Mouse (Mus musculus) heart, embryonic 10.5 days (tissue): ENCODE measurements at regions not wholly inside any gene's neighbourhood (a gene's known extent, or its start where the extent isn't known, plus 50 kb on each side); places are given as distances from the start of the nearest gene placed in this dataset.
A peak's percentile ranks its signal among the peaks of the same experiment; 100 is the strongest.

ENCODE experiments used
- DNase-seq: peaks from one replicate; pipeline ENCODE4 v3.0.0-alpha.2; 2017; ENCODE audit warnings: low spot score
- H3K27ac ChIP-seq: fragments of 300-500 bp; sonication (generic); 2 replicates; pipeline ENCODE4 v1.5.1; 2016; ENCODE audit warnings: mild to moderate bottlenecking
- H3K27me3 ChIP-seq: fragments of 300-500 bp; sonication (generic); 2 replicates; pipeline ENCODE4 v1.6.1; 2016; ENCODE audit warnings: mild to moderate bottlenecking; ENCODE audit not compliant: poor library complexity, insufficient read depth, severe bottlenecking
- H3K36me3 ChIP-seq: fragments of 300-500 bp; sonication (generic); 2 replicates; pipeline ENCODE4 v1.6.1; 2016; ENCODE audit warnings: mild to moderate bottlenecking, moderate library complexity
- H3K4me1 ChIP-seq: fragments of 300-500 bp; sonication (generic); 2 replicates; pipeline ENCODE4 v1.6.1; 2016; ENCODE audit warnings: mild to moderate bottlenecking
- H3K4me3 ChIP-seq: fragments of 300-500 bp; sonication (generic); 2 replicates; pipeline ENCODE4 v1.5.1; 2016; ENCODE audit warnings: mild to moderate bottlenecking, moderate library complexity
- H3K9me3 ChIP-seq: fragments of 300-500 bp; sonication (generic); 2 replicates; pipeline ENCODE4 v1.6.1; 2016; ENCODE audit warnings: mild to moderate bottlenecking, moderate library complexity
- WGBS: fragments of 180-500 bp; shearing (Covaris S2); methylation state at CpG from one replicate; pipeline ENCODE4 v1.1.7; 2016; 5-methylcytosine and 5-hydroxymethylcytosine counted together

DNA sequence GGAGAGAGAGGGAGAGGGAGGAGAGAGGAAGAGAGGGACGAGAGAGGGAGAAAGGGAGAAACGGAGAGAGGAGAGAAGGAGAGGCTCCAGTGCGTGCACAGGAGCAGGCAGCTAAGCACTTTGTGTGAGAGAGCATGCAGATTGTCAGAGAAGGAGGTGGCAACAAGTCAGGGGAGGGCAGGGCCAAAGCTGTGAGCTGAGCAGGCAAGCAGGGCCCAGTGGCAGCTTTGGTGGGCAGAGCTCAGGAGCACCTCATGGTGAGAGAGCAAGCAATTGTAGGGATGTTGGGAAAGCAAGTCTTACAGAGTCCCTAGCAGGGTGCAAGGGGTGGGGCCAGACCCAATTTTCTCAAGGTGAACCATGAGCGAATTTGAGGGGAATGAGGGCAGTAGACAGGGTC is 234.3 kb upstream of the Hey2 start:
- no peak for DNase-seq
- H3K27ac ChIP-seq, result peak overlapping the region; percentile 74

GRCm38 (mm10) chr10:31076415-31076814 is 233.8 kb upstream of the Hey2 start:
- 0 out of 2 replicates have a peak, but pooled peaks cover 3% of the 10 kb centered on the region for H3K27me3 ChIP-seq
- WGBS, result 50% methylated on average over 8 of the region's 8 CpGs
- H3K36me3 ChIP-seq, result no peaks in the 10 kb centered on the region
- peaks cover 21% of the 10 kb centered on the region for H3K4me1 ChIP-seq
- H3K9me3 ChIP-seq, result no peaks in the 10 kb centered on the region
- peak overlapping the region; percentile 74 for H3K27ac ChIP-seq
- H3K4me3 ChIP-seq, result peak overlapping the region; percentile 36; the same call in 1 of the 2 replicates
- DNase-seq, result peak; percentile 79

More for the DNA sequence above, 234.3 kb upstream of the Hey2 start:
- H3K36me3 ChIP-seq, result no peaks in the 10 kb centered on the region
- no peaks in the 10 kb centered on the region for H3K9me3 ChIP-seq
- 0 out of 2 replicates have a peak, but pooled peaks cover 3% of the 10 kb centered on the region for H3K27me3 ChIP-seq
- H3K4me3 ChIP-seq, result peak overlapping the region; percentile 36; the same call in 1 of the 2 replicates
- peaks cover 21% of the 10 kb centered on the region for H3K4me1 ChIP-seq
- 33% methylated on average over 4 of the region's 4 CpGs for WGBS

DNA sequence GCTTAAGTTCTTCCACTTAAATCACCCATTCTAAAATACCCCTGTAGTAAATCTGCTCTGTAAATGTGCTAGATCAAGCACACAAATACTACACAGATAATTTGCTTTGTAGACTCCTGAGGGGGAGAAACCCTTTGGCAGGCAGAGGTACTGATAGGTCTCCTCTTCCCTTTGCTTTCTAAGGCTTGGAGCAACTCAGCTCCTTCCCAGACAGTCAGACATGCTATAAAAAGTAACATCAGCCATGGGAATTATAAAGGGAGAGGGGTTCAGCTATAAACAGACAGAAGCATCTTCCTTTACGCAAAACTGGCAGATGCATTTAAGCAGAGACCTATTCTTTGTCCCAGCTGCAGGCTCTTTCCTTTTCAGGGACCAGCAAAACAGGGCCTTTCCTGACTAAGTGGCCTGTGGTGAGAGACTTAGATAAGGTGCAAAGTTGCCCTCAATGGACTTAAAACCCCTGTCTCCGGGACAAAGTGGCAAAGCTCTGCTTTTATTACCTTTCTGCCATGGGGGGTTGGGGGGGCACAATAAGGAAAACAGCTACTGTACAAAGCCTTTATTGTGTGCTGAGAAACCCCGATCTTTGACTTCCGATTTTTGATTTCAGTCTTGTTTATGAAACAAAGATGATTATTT is 231.5 kb upstream of the Hey2 start:
- Histone ChIP-seq H3K27ac (peak overlapping the region; percentile 59), H3K27me3 (0 out of 2 replicates have a peak, but pooled peaks cover 3% of the 10 kb centered on the region), H3K4me3 (no peak overlapping the region), H3K9me3 (no peaks in the 10 kb centered on the region), H3K4me1 (peaks cover 26% of the 10 kb centered on the region), H3K36me3 (no peaks in the 10 kb centered on the region)
- DNase-seq, result no peak
- WGBS, result 43% methylated on average over 4 of the region's 4 CpGs

DNA sequence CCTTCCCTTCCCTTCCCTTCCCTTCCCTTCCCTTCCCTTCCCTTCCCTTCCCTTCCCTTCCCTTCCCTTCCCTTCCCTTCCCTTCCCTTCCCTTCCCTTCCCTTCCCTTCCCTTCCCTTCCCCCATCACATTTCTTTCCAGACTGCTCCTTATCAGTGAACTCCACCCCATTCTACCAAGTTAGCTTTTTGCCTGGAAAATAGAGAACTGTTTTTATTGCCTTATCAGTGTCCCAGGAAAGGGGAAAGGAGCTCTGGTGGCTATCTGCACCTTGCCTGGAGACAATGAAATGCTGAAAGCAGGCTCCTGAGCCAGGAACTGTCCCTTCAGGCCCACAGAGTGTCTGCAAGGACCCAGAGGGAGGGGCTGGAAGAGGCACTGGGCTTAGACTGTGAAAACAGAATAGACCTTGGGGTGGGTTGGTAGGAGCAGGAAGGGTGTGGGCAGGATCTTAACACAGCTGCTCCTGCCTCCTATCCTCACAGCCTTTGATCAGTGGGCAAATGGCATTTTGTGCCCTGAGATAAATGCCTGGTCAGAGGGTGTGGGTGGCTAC is 226.1 kb upstream of the Hey2 start:
- Histone ChIP-seq H3K27me3 (no peaks in the 10 kb centered on the region), H3K9me3 (no peaks in the 10 kb centered on the region), H3K36me3 (no peaks in the 10 kb centered on the region), H3K27ac (peak overlapping the region; percentile 64), H3K4me3 (no peak overlapping the region), H3K4me1 (peaks cover 20% of the 10 kb centered on the region)
- peak; percentile 74 for DNase-seq

DNA sequence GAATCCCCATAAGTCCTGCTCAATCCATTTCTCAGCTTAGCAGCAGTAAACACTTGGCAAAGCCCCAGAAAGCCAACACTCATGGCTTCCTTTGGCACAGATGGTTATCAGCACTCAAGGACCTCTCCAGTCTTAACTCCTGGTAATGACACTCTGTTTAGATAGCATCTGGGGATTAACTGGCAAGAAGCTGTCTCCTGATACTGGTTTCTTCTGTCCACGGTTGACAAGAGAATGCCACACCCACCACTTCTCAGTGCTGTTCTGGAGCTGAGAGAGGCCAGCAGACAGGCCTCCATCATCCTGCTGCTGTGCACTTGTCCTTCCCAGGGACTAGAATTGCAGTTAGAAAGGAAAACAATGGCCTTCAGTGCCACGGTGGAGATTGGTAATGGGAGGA is 220.1 kb upstream of the Hey2 start:
- H3K27me3 ChIP-seq, result no peaks in the 10 kb centered on the region
- no peaks in the 10 kb centered on the region for H3K36me3 ChIP-seq
- no peaks in the 10 kb centered on the region for H3K9me3 ChIP-seq
- WGBS, result 7% methylated on average over 2 of the region's 2 CpGs
- H3K27ac ChIP-seq, result peak overlapping the region; percentile 57
- DNase-seq, result no peak
- no peak overlapping the region for H3K4me3 ChIP-seq
- peaks cover 14% of the 10 kb centered on the region; the same call in 1 of the 2 replicates for H3K4me1 ChIP-seq

GRCm38 (mm10) chr10:31053260-31053659 is 210.7 kb upstream of the Hey2 start:
- Histone ChIP-seq H3K9me3 (no peaks in the 10 kb centered on the region), H3K27ac (peak overlapping the region; percentile 36; the same call in 1 of the 2 replicates), H3K27me3 (no peaks in the 10 kb centered on the region), H3K36me3 (no peaks in the 10 kb centered on the region), H3K4me1 (peaks cover 9% of the 10 kb centered on the region; the same call in 1 of the 2 replicates), H3K4me3 (no peak overlapping the region)
- peak; percentile 90 for DNase-seq
- 33% methylated on average over 8 of the region's 8 CpGs for WGBS

DNA sequence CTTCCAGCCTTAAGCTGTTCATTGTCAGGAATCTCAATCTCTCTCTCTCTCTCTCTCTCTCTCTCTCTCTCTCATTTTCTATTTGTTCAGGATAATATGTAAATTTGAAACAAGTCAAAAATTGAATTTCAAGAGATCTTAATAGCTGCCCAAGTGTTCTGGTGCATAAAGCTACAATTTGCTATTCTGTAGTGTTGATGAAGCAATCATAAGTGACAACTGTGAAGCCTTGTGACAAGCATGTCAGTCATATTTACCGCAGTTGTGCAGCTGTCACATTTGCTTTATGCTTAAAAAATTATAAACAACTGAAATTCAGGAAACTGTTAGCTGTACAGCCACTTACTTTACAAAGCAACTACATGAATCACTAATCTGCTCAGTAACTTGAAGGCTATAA is 208.6 kb upstream of the Hey2 start:
- Histone ChIP-seq H3K36me3 (no peaks in the 10 kb centered on the region), H3K9me3 (no peaks in the 10 kb centered on the region), H3K27ac (no peak overlapping the region), H3K27me3 (0 out of 2 replicates have a peak, but pooled peaks cover 4% of the 10 kb centered on the region), H3K4me1 (peaks cover 9% of the 10 kb centered on the region; the same call in 1 of the 2 replicates), H3K4me3 (no peak overlapping the region)
- no peak for DNase-seq
- 86% methylated on average over 1 of the region's 1 CpGs for WGBS

GRCm38 (mm10) chr10:31049352-31049751 is 206.8 kb upstream of the Hey2 start:
- 0 out of 2 replicates have a peak, but pooled peaks cover 4% of the 10 kb centered on the region for H3K27me3 ChIP-seq
- H3K4me3 ChIP-seq, result no peak overlapping the region
- H3K36me3 ChIP-seq, result no peaks in the 10 kb centered on the region
- H3K27ac ChIP-seq, result no peak overlapping the region
- no peaks in the 10 kb centered on the region for H3K9me3 ChIP-seq
- 39% methylated on average over 2 of the region's 2 CpGs for WGBS
- H3K4me1 ChIP-seq, result peaks cover 9% of the 10 kb centered on the region; the same call in 1 of the 2 replicates
- DNase-seq, result no peak

GRCm38 (mm10) chr10:31035611-31036010 is 193.0 kb upstream of the Hey2 start:
- no peaks in the 10 kb centered on the region for H3K36me3 ChIP-seq
- H3K27me3 ChIP-seq, result no peaks in the 10 kb centered on the region
- H3K4me1 ChIP-seq, result peaks cover 13% of the 10 kb centered on the region; the same call in 1 of the 2 replicates
- H3K4me3 ChIP-seq, result no peak overlapping the region
- 71% methylated on average over 4 of the region's 4 CpGs for WGBS
- H3K9me3 ChIP-seq, result no peaks in the 10 kb centered on the region
- no peak for DNase-seq
- no peak overlapping the region for H3K27ac ChIP-seq

GRCm38 (mm10) chr10:31034782-31035181 is 192.2 kb upstream of the Hey2 start:
- WGBS, result 10% methylated on average over 3 of the region's 3 CpGs
- DNase-seq, result peak; percentile 78

DNA sequence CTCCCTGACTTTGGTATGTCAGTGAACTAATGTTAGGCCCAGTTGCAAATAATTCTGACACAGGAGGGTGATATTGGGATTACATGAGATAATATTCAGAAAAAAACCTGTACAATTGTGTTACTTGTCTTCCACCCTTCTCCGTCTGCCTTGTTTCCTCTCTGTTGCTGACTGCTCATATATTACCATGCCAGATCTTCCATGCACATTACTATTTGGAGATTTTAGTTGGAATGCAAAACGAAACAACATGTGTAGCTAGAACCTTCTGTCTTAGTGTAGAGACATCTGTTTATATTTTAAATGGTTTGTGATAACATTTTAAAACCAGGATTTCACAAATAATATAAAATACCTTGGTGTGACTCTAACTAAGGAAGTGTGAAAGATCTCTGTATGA is 188.1 kb upstream of the Hey2 start:
- DNase-seq, result no peak
- Histone ChIP-seq H3K4me1 (peaks cover 17% of the 10 kb centered on the region; the same call in 1 of the 2 replicates), H3K4me3 (no peak overlapping the region), H3K27ac (no peak overlapping the region), H3K36me3 (no peaks in the 10 kb centered on the region), H3K27me3 (no peaks in the 10 kb centered on the region), H3K9me3 (no peaks in the 10 kb centered on the region)
- WGBS, result 82% methylated on average over 2 of the region's 2 CpGs

More at GRCm38 (mm10) chr10:31034782-31035181, 192.2 kb upstream of the Hey2 start:
- Histone ChIP-seq H3K36me3 (no peaks in the 10 kb centered on the region), H3K4me1 (peaks cover 13% of the 10 kb centered on the region; the same call in 1 of the 2 replicates), H3K27ac (no peak overlapping the region), H3K27me3 (no peaks in the 10 kb centered on the region), H3K9me3 (no peaks in the 10 kb centered on the region), H3K4me3 (no peak overlapping the region)

DNA sequence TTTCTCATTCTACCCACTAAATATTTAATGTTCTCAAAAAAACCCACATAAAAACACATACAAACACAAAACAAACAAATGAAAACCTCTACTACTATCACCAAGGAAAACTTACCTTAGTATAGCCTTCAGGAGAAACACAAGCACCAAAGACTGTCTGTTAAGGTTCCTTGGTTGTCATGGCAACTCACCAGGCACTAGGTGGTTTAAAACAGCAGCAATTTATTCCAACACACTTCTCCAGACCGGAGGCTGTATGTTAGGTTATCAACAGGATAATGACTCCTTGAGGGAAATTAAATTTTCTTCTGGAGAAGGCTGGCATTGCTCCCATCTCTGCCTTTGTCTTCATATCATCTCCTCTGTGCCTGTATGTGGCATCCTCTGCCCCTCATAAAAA is 183.8 kb upstream of the Hey2 start:
- Histone ChIP-seq H3K36me3 (no peaks in the 10 kb centered on the region), H3K27ac (no peak overlapping the region), H3K27me3 (no peaks in the 10 kb centered on the region), H3K4me3 (no peak overlapping the region), H3K4me1 (peaks cover 3% of the 10 kb centered on the region; the same call in 1 of the 2 replicates), H3K9me3 (no peaks in the 10 kb centered on the region)
- DNase-seq, result no peak
- 47% methylated on average over 1 of the region's 1 CpGs for WGBS

DNA sequence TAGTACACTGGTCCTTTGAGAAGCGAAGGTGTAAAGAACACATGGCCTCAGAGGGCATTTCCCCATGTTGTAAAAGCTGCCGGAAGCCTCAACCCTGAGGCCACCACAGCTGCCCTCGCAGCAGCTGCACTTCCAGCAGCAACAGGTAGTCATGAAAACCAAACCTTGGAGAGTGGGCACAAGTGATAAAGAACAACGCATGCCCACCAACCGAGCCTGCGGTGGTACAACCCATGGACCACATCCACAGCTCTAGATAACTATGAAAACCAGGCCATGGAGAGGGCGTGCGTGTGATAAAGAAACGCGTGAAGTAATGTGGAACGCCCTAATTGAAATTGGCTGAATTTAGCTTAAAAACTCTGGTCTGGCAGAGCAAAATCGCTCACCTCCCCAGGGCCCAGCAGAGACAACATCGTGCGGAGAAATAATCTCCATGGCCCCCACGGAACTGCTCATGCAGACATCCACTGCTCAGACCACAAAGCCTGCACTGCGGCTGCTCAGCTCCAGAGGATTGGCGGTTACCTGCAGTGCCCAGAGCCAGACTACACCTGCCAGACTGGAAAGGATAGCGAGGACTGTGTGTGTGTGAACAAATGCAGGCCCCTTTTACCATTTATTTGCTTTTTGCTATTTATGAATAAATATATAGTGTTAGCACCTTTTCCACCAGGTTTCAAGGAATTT is 170.2 kb upstream of the Hey2 start:
- H3K4me3 ChIP-seq, result no peak overlapping the region
- peaks cover 2% of the 10 kb centered on the region; the same call in 1 of the 2 replicates for H3K4me1 ChIP-seq
- no peak for DNase-seq
- no peaks in the 10 kb centered on the region; the same call in 1 of the 2 replicates for H3K27me3 ChIP-seq
- H3K9me3 ChIP-seq, result no peaks in the 10 kb centered on the region
- no peaks in the 10 kb centered on the region for H3K36me3 ChIP-seq
- no peak overlapping the region for H3K27ac ChIP-seq
- WGBS, result 83% methylated on average over 18 of the region's 18 CpGs
